ENCODE assay signal across 20 mouse cellular contexts in genomic region chr5:126127486-126127885, GRCm38 (mm10).
A peak's percentile ranks its signal among the peaks of the same experiment; 100 is the strongest.
DNase-seq lines count a peak whose midpoint lies in the region; ATAC-seq and TF ChIP-seq lines count a peak whose summit lies in the region.
"Had no signal": no experiment of that assay in that cellular context is flagged by ENCODE, and none has a peak within 500 bp of the region (broad histone marks: within the 10 kb centered on the region; RNA-seq: fewer than 3 reads in every experiment).

No protein-coding gene starts in this region.

- H3K4me3 ChIP-seq in cerebellum, adult 2 months (replicated peaks; ENCODE audit: insufficient read depth, low read depth, low read length) = no peak overlapping the region
- H3K4me3 ChIP-seq in forebrain, embryonic 12.5 days (replicated peaks) = no peak overlapping the region
- H3K4me3 ChIP-seq in forebrain, embryonic 15.5 days = no peak overlapping the region
- H3K4me3 ChIP-seq: heart, embryonic 10.5 days; midbrain, embryonic 15.5 days; myocyte; neural tube, embryonic 13.5 days had no signal

- H3K27me3 ChIP-seq in cerebellum, adult 2 months (ENCODE audit: control insufficient read depth, insufficient read depth, low read length) = no peaks in the 10 kb centered on the region; the same call in 1 of the 2 replicates
- H3K27me3 ChIP-seq in forebrain, embryonic 12.5 days = no peaks in the 10 kb centered on the region
- no peaks in the 10 kb centered on the region for H3K27me3 ChIP-seq in forebrain, embryonic 15.5 days
- H3K27me3 ChIP-seq: midbrain, embryonic 15.5 days; neural tube, embryonic 13.5 days had no signal

- peak; percentile 17 to 29 for DNase-seq in cerebellum, adult 2 months
- no peak for DNase-seq in cerebellum, adult 11 months
- DNase-seq in Muller cell, postnatal 12 days (ENCODE audit: inconsistent ontology term) = peak; percentile 25
- DNase-seq in cerebellum, postnatal 36 days = peak; percentile 16 to 27
- DNase-seq: adrenal gland, postnatal 25 days; heart, postnatal 4 days; kidney, adult 9 months; kidney, postnatal 14 days; lung, postnatal 4 days; thymus, adult 18-20 months; thymus, postnatal 4 days had no signal

- H3K4me2 ChIP-seq in forebrain, embryonic 12.5 days = no peak overlapping the region
- H3K4me2 ChIP-seq in forebrain, embryonic 15.5 days (replicated peaks) = no peak overlapping the region
- H3K4me2 ChIP-seq: hindbrain, embryonic 14.5 days; midbrain, embryonic 15.5 days; neural tube, embryonic 13.5 days had no signal

- 11% methylated on average over 6 of the region's 6 CpGs for WGBS in cerebellum, adult 2 months
- 21% methylated on average over 6 of the region's 6 CpGs for WGBS in forebrain, embryonic 12.5 days
- 8% methylated on average over 6 of the region's 6 CpGs for WGBS in forebrain, embryonic 15.5 days

- TF ChIP-seq CTCF in cerebellum, adult 2 months (IDR thresholded peaks at IDR 0.05; ENCODE audit: borderline replicate concordance, insufficient read depth, low read depth, low read length) = no peak

- no peaks in the 10 kb centered on the region for H3K9me3 ChIP-seq in forebrain, embryonic 12.5 days
- no peaks in the 10 kb centered on the region for H3K9me3 ChIP-seq in forebrain, embryonic 15.5 days
- H3K9me3 ChIP-seq: heart, embryonic 10.5 days; midbrain, embryonic 15.5 days; neural tube, embryonic 13.5 days had no signal

- H3K27ac ChIP-seq in cerebellum, adult 2 months (ENCODE audit: insufficient read depth, low read length) = no peak overlapping the region
- 0 out of 2 replicates have a peak overlapping the region, but pooled peaks have one; percentile 31 for H3K27ac ChIP-seq in forebrain, embryonic 12.5 days
- no peak overlapping the region for H3K27ac ChIP-seq in forebrain, embryonic 15.5 days (replicated peaks)
- H3K27ac ChIP-seq: heart, embryonic 10.5 days; hindbrain, embryonic 14.5 days; midbrain, embryonic 15.5 days; neural tube, embryonic 13.5 days had no signal

- no peak for TF ChIP-seq POLR2A in cerebellum, adult 2 months (IDR thresholded peaks at IDR 0.05; ENCODE audit: borderline replicate concordance, insufficient read depth, low read length)

- no peak overlapping the region for H3K9ac ChIP-seq in forebrain, embryonic 12.5 days
- no peak overlapping the region for H3K9ac ChIP-seq in forebrain, embryonic 15.5 days (replicated peaks)
- H3K9ac ChIP-seq: hindbrain, embryonic 14.5 days; midbrain, embryonic 15.5 days; neural tube, embryonic 13.5 days had no signal

- H3K4me1 ChIP-seq in cerebellum, adult 2 months (ENCODE audit: control insufficient read depth, insufficient read depth, low read length) = peaks cover 11% of the 10 kb centered on the region; the same call in 1 of the 2 replicates
- H3K4me1 ChIP-seq in forebrain, embryonic 12.5 days = peaks cover 10% of the 10 kb centered on the region; the same call in 1 of the 2 replicates
- peaks cover 7% of the 10 kb centered on the region; the same call in 1 of the 2 replicates for H3K4me1 ChIP-seq in forebrain, embryonic 15.5 days
- H3K4me1 ChIP-seq: heart, embryonic 10.5 days had no signal

- no peaks in the 10 kb centered on the region for H3K36me3 ChIP-seq in forebrain, embryonic 12.5 days (replicated peaks)
- no peaks in the 10 kb centered on the region for H3K36me3 ChIP-seq in forebrain, embryonic 15.5 days
- H3K36me3 ChIP-seq: heart, embryonic 10.5 days; midbrain, embryonic 15.5 days; neural tube, embryonic 13.5 days had no signal

- no peak for ATAC-seq in forebrain, embryonic 12.5 days (ENCODE audit: low FRiP score)
- ATAC-seq in forebrain, embryonic 15.5 days (replicated peaks) = no peak
- no peak for ATAC-seq in erythroid progenitor cell, adult 5-6 weeks (replicated peaks; ENCODE audit: low FRiP score, poor library complexity, severe bottlenecking)
- ATAC-seq: intestine, embryonic 16.5 days; midbrain, embryonic 15.5 days had no signal
